Mouse (Mus musculus) stomach, postnatal 0 days (tissue): ENCODE measurements at regions not wholly inside any gene's neighbourhood (a gene's known extent, or its start where the extent isn't known, plus 50 kb on each side); places are given as distances from the start of the nearest gene placed in this dataset.

ENCODE experiments used
- ATAC-seq: fragments of 200-750 bp; cut with Nextera tagmentation; 2 replicates; pipeline ENCODE4 v1.8.0; 2017; ENCODE audit not compliant: low FRiP score, low TSS enrichment
- DNase-seq: peaks from one replicate; pipeline ENCODE4 v3.0.0-alpha.2; 2016; ENCODE audit warnings: low spot score
- H3K27ac ChIP-seq: fragments of 300-500 bp; sonication (generic); replicated peaks from 2 replicates; pipeline ENCODE4 v1.5.1; 2014; ENCODE audit warnings: mild to moderate bottlenecking, control low read depth
- H3K27me3 ChIP-seq: fragments of 300-500 bp; sonication (generic); 2 replicates; pipeline ENCODE4 v1.6.1; 2014; ENCODE audit warnings: low read length; ENCODE audit not compliant: control insufficient read depth, insufficient read depth
- H3K36me3 ChIP-seq: fragments of 300-500 bp; sonication (generic); 2 replicates; pipeline ENCODE4 v1.6.1; 2014; ENCODE audit warnings: low read length, mixed read lengths; ENCODE audit not compliant: control insufficient read depth, insufficient read depth
- H3K4me1 ChIP-seq: fragments of 300-500 bp; sonication (generic); replicated peaks from 2 replicates; pipeline ENCODE4 v1.6.1; 2014; ENCODE audit warnings: antibody characterized with exemption; ENCODE audit not compliant: control insufficient read depth, insufficient read depth
- H3K4me2 ChIP-seq: fragments of 300-500 bp; sonication (generic); replicated peaks from 2 replicates; pipeline ENCODE4 v1.6.1; 2014; ENCODE audit warnings: low read depth, mild to moderate bottlenecking, control low read depth, moderate library complexity
- H3K4me3 ChIP-seq: fragments of 300-500 bp; sonication (generic); 2 replicates; pipeline ENCODE4 v1.5.1; 2014; ENCODE audit warnings: low read depth, low read length, control low read depth
- H3K9ac ChIP-seq: fragments of 300-500 bp; sonication (generic); 2 replicates; pipeline ENCODE4 v1.6.1; 2014; ENCODE audit warnings: mild to moderate bottlenecking, low read length, control low read depth, mixed read lengths
- H3K9me3 ChIP-seq: fragments of 300-500 bp; sonication (generic); 2 replicates; pipeline ENCODE4 v1.6.1; 2016; ENCODE audit warnings: low read length; ENCODE audit not compliant: control insufficient read depth
- CTCF ChIP-seq: IDR thresholded peaks from 2 replicates; pipeline ENCODE4 v1.5.1; 2016; ENCODE audit warnings: antibody characterized with exemption, low read depth, mild to moderate bottlenecking, moderate library complexity
- EP300 ChIP-seq: optimal IDR thresholded peaks from 2 replicates; pipeline ENCODE3; 2016; ENCODE audit warnings: antibody characterized with exemption
- WGBS: fragments of 180-500 bp; shearing (Covaris S2); extraction: QIAGEN DNeasy Blood & Tissue Kit; methylation state at CpG from one replicate; pipeline ENCODE4 v1.1.7; 2014; 5-methylcytosine and 5-hydroxymethylcytosine counted together

GRCm38 (mm10) chr7:70735591-70735990 is 369.1 kb upstream of the Nr2f2 start:
- no peak overlapping the region for H3K4me3 ChIP-seq
- no peak for ATAC-seq
- no peak overlapping the region for H3K9ac ChIP-seq
- H3K4me2 ChIP-seq, result no peak overlapping the region
- 86% methylated on average over 2 of the region's 2 CpGs for WGBS
- TF ChIP-seq EP300, result no peak
- TF ChIP-seq CTCF, result peak; percentile 56
- H3K4me1 ChIP-seq, result no peaks in the 10 kb centered on the region
- no peak for DNase-seq
- H3K27ac ChIP-seq, result no peak overlapping the region
- no peaks in the 10 kb centered on the region for H3K9me3 ChIP-seq
- no peaks in the 10 kb centered on the region for H3K36me3 ChIP-seq
- no peaks in the 10 kb centered on the region for H3K27me3 ChIP-seq

GRCm38 (mm10) chr7:70733501-70733900 is 367.0 kb upstream of the Nr2f2 start:
- H3K27me3 ChIP-seq, result no peaks in the 10 kb centered on the region
- H3K9ac ChIP-seq, result no peak overlapping the region
- DNase-seq (no peak), ATAC-seq (no peak)
- H3K4me3 ChIP-seq, result no peak overlapping the region
- no peak overlapping the region for H3K27ac ChIP-seq
- no peaks in the 10 kb centered on the region for H3K4me1 ChIP-seq
- H3K4me2 ChIP-seq, result no peak overlapping the region
- no peak for TF ChIP-seq EP300
- TF ChIP-seq CTCF, result no peak
- no peaks in the 10 kb centered on the region for H3K36me3 ChIP-seq
- no peaks in the 10 kb centered on the region for H3K9me3 ChIP-seq

DNA sequence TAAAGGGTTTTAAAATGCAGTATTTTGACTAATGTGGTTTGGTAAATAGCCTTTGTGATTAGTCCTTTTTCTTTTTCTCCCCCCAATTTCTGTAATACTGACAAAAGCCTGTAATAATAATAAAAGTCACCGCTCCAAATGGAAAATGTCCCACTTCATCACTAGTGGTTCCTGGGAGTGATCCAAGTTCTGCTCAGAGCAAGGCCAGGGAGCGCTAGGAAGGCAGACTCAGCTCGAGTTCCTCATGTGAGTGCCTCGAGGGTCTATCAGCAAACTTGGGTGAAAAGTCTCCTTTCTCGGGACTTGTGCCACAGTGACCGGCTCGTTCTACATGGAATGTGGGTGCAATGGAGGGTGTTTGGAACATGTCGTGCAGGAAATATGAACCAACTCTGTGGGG is 363.4 kb upstream of the Nr2f2 start:
- H3K9ac ChIP-seq, result no peak overlapping the region
- no peak overlapping the region for H3K4me2 ChIP-seq
- ATAC-seq, result no peak
- H3K27me3 ChIP-seq, result no peaks in the 10 kb centered on the region
- no peak for DNase-seq
- H3K4me1 ChIP-seq, result no peaks in the 10 kb centered on the region
- 54% methylated on average over 8 of the region's 8 CpGs for WGBS
- no peak overlapping the region for H3K4me3 ChIP-seq
- no peak overlapping the region for H3K27ac ChIP-seq
- H3K36me3 ChIP-seq, result no peaks in the 10 kb centered on the region
- H3K9me3 ChIP-seq, result no peaks in the 10 kb centered on the region
- no peak for TF ChIP-seq EP300

DNA sequence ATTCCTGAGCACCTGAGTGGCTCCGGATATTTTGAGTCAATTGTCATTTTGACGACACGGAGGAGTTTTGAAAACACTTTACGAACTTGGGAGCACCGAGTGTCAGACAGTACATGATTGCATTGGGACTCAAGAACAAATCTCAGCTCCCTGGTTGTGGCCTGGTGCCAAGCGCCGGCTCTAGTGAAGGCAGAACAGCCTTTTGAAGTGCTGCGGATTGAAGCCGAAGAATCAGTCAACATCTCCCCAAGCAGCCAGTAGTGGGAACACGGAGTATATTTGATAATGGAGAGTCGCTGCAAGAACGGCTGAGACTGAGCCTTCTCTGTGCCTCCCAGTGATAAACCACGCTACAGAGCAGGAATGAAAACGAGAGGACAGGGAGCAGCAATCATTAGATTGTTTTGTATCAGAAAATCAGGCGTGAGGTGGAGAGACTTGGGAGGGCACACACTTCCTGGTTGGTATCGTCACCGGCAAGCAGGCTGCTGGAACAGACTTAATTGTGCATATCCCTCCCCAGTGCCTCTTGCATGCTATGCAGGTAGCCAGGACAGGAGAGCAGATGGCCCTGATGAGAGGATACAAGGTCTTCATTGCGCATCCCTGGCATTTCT is 351.7 kb upstream of the Nr2f2 start:
- Histone ChIP-seq H3K4me1 (no peaks in the 10 kb centered on the region), H3K4me3 (0 out of 2 replicates have a peak overlapping the region, but pooled peaks have one; percentile 8), H3K27ac (no peak overlapping the region), H3K4me2 (no peak overlapping the region), H3K9ac (no peak overlapping the region), H3K36me3 (no peaks in the 10 kb centered on the region), H3K27me3 (no peaks in the 10 kb centered on the region), H3K9me3 (no peaks in the 10 kb centered on the region)
- ATAC-seq (no peak), DNase-seq (peak; percentile 50)
- WGBS, result 64% methylated on average over 18 of the region's 18 CpGs
- TF ChIP-seq CTCF (no peak), EP300 (no peak)

DNA sequence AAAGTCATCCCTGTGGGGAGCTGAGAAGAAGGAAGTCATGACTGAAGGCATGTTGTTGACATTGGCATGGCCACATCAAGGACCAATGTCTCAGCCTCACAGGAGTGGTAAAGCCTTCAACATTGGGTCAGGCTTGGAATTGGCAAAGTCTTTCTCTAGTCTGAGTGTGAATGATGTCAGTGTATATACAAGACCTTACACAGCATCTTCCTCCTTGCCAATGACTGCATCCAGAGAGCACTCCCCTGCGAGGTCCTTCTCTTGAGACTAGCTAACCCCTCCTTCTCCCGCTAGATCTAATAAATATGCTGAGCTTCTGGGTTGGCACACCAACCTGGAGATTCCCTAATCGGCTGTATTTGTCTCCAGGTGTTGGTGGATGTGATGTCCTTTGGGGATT is 351.1 kb upstream of the Nr2f2 start:
- TF ChIP-seq CTCF (no peak), EP300 (no peak)
- H3K27ac ChIP-seq, result no peak overlapping the region
- no peaks in the 10 kb centered on the region for H3K9me3 ChIP-seq
- H3K4me3 ChIP-seq, result no peak overlapping the region
- ATAC-seq (no peak), DNase-seq (no peak)
- no peak overlapping the region for H3K9ac ChIP-seq
- no peaks in the 10 kb centered on the region for H3K27me3 ChIP-seq
- H3K4me1 ChIP-seq, result no peaks in the 10 kb centered on the region
- H3K36me3 ChIP-seq, result no peaks in the 10 kb centered on the region
- H3K4me2 ChIP-seq, result no peak overlapping the region
- WGBS, result 92% methylated on average over 3 of the region's 3 CpGs

- DNase-seq (no peak), ATAC-seq (no peak)
- H3K4me2 ChIP-seq, result no peak overlapping the region
- H3K36me3 ChIP-seq, result no peaks in the 10 kb centered on the region
- H3K27ac ChIP-seq, result no peak overlapping the region
- no peak overlapping the region for H3K9ac ChIP-seq
- no peak overlapping the region for H3K4me3 ChIP-seq
- H3K9me3 ChIP-seq, result no peaks in the 10 kb centered on the region
- no peaks in the 10 kb centered on the region for H3K27me3 ChIP-seq
- H3K4me1 ChIP-seq, result no peaks in the 10 kb centered on the region
- 48% methylated on average over 4 of the region's 4 CpGs for WGBS
- no peak for TF ChIP-seq CTCF
- TF ChIP-seq EP300, result no peak
Measured at GRCm38 (mm10) chr7:70716811-70717458, 350.4 kb upstream of the Nr2f2 start.
